Mouse (Mus musculus) ES-Bruce4 (cell line): Measurements from ENCODE around the gene Tigd2. TPM values are rescaled to one million over a fixed set of nuclear protein-coding genes. Genes with fewer than 3 reads are reported as not detected.

Experiments used
- H3K27ac ChIP-seq: 2 replicates; pipeline ENCODE4 v1.5.1; 2012; ENCODE audit warnings: low read length, inconsistent platforms; ENCODE audit not compliant: insufficient read depth
- H3K27me3 ChIP-seq: 2 replicates; pipeline ENCODE4 v1.6.1; 2012; ENCODE audit warnings: mild to moderate bottlenecking, low read length, inconsistent platforms; ENCODE audit not compliant: control insufficient read depth, poor library complexity, insufficient read depth, severe bottlenecking
- H3K36me3 ChIP-seq: 2 replicates; pipeline ENCODE4 v1.6.1; 2012; ENCODE audit warnings: inconsistent platforms, mild to moderate bottlenecking, low read length, moderate library complexity; ENCODE audit not compliant: control insufficient read depth, poor library complexity, insufficient read depth, severe bottlenecking
- H3K4me1 ChIP-seq: one replicate; pipeline ENCODE4 v1.8.1; 2011; ENCODE audit warnings: low read length; ENCODE audit not compliant: control insufficient read depth, insufficient read depth
- H3K4me3 ChIP-seq: 2 replicates; pipeline ENCODE4 v1.5.1; 2011; ENCODE audit warnings: low read depth, mild to moderate bottlenecking, low read length
- H3K9ac ChIP-seq: 2 replicates; pipeline ENCODE4 v1.6.1; 2012; ENCODE audit warnings: low read depth, mild to moderate bottlenecking, inconsistent platforms; ENCODE audit not compliant: poor library complexity, severe bottlenecking
- H3K9me3 ChIP-seq: replicated peaks from 2 replicates; pipeline ENCODE4 v1.6.1; 2012; ENCODE audit warnings: mild to moderate bottlenecking, low read length, inconsistent platforms; ENCODE audit not compliant: control insufficient read depth, poor library complexity, insufficient read depth, severe bottlenecking
- CTCF ChIP-seq: IDR thresholded peaks from one replicate; pipeline ENCODE4 v1.8.1; 2011; ENCODE audit warnings: low read depth, low read length
- EP300 ChIP-seq: IDR thresholded peaks from 2 replicates; pipeline ENCODE4 v1.6.1; 2011; ENCODE audit warnings: low read depth, low read length; ENCODE audit not compliant: insufficient read depth
- POLR2A ChIP-seq: IDR thresholded peaks from one replicate; pipeline ENCODE4 v1.8.1; 2011; ENCODE audit warnings: low read length; ENCODE audit not compliant: insufficient read depth
- polyA plus RNA-seq: library from polyadenylated mRNA; stranded (reverse); fragments of >200 nt; gene quantifications from 2 replicates; pipeline ENCODE4 v1.2.4, GENCODE M21; 2011; ENCODE audit warnings: low read depth; ENCODE audit not compliant: missing spikeins, insufficient read depth, insufficient read length

Tigd2 gene
- polyA plus RNA-seq, 1 experiment, result 10.7 TPM

DNA sequence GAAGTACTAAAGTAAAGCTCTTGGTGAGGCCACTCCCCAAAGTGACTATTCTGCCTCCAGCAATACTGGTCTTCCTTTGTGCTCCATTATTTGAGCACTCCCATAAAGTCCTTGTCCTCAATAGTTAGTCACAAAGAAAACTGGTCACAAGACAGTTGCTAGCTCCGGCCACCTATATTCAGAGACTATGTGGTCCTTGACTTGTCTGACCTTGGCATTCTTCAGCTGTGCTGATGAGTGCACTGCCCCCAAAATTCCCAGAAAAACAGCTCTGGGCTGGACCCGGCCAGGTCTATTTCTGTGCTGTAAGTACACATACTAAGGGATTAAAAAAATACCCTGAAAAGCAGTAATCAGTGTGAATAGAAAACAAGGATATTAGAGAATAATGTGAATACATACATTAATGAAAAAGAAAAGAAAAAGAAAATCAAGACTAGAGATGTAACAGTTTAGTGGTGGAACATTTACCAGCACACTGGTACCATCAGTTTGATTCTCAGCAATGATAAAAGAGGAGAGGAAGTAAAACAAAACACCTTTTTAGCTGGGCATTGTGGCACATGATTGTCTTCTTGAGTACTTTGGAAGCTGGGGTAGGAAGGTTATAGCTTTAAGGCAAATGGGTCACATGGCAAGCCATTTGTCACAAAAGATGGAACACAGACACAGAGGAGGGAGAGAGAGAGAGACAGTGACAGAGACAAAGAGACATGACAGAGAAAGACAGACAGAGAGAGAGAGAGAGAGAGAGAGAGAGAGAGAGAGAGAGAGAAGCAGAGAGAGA is 12.6 kb upstream of the Tigd2 start:
- TF ChIP-seq POLR2A (no peak), CTCF (no peak), EP300 (0 out of 2 replicates have a peak, but pooled peaks have one; percentile 35)
- Histone ChIP-seq H3K4me3 (no peak overlapping the region), H3K27me3 (no peaks in the 10 kb centered on the region), H3K27ac (no peak overlapping the region; the same call in 1 of the 2 replicates), H3K4me1 (no peaks in the 10 kb centered on the region), H3K9me3 (no peaks in the 10 kb centered on the region), H3K9ac (no peak overlapping the region), H3K36me3 (no peaks in the 10 kb centered on the region)

- Histone ChIP-seq H3K9ac (no peak overlapping the region), H3K4me3 (no peak overlapping the region), H3K36me3 (no peaks in the 10 kb centered on the region), H3K27ac (0 out of 2 replicates have a peak overlapping the region, but pooled peaks have one; percentile 28), H3K27me3 (no peaks in the 10 kb centered on the region), H3K9me3 (no peaks in the 10 kb centered on the region), H3K4me1 (no peaks in the 10 kb centered on the region)
- TF ChIP-seq CTCF (no peak), POLR2A (no peak), EP300 (no peak)
Observed at GRCm38 (mm10) chr6:59196746-59197145, 11.9 kb upstream of the Tigd2 start.

GRCm38 (mm10) chr6:59198356-59198755 is 10.3 kb upstream of the Tigd2 start:
- Histone ChIP-seq H3K9me3 (no peaks in the 10 kb centered on the region), H3K27me3 (no peaks in the 10 kb centered on the region), H3K9ac (no peak overlapping the region), H3K4me1 (no peaks in the 10 kb centered on the region), H3K27ac (no peak overlapping the region), H3K36me3 (no peaks in the 10 kb centered on the region), H3K4me3 (no peak overlapping the region)
- TF ChIP-seq POLR2A (no peak), CTCF (no peak), EP300 (no peak)

DNA sequence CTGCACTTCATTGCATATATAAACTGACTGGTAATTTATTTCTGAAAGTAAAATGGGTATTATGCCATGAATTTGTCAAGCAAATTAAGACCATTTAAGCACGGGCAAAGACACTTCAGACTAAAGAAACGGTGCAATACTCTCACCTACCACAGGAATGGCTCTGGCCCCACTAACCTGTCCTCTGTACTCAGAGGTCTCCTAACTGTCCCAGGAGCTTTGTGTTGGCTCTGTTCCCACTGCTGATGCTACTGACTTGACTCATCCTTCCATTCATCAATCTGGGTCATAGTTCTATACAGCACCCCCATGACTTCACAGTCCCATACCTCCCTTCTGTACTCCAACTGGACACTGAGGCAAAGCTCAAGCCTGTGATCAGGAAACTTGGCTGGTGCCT is 9.6 kb upstream of the Tigd2 start:
- Histone ChIP-seq H3K9me3 (no peaks in the 10 kb centered on the region), H3K9ac (no peak overlapping the region), H3K36me3 (no peaks in the 10 kb centered on the region), H3K27me3 (no peaks in the 10 kb centered on the region), H3K4me1 (no peaks in the 10 kb centered on the region), H3K4me3 (no peak overlapping the region), H3K27ac (no peak overlapping the region)
- TF ChIP-seq CTCF, result no peak
- no peak for TF ChIP-seq POLR2A
- no peak for TF ChIP-seq EP300

- no peaks in the 10 kb centered on the region for H3K36me3 ChIP-seq
- TF ChIP-seq EP300 (no peak), POLR2A (no peak), CTCF (no peak)
- 0 out of 2 replicates have a peak, but pooled peaks cover 7% of the 10 kb centered on the region for H3K9me3 ChIP-seq
- H3K27me3 ChIP-seq, result no peaks in the 10 kb centered on the region
- H3K9ac ChIP-seq, result no peak overlapping the region
- H3K27ac ChIP-seq, result peak overlapping the region; percentile 25
- no peak overlapping the region for H3K4me3 ChIP-seq
- H3K4me1 ChIP-seq, result peaks cover 2% of the 10 kb centered on the region
Observed at GRCm38 (mm10) chr6:59207561-59207960, 1.1 kb upstream of the Tigd2 start.

DNA sequence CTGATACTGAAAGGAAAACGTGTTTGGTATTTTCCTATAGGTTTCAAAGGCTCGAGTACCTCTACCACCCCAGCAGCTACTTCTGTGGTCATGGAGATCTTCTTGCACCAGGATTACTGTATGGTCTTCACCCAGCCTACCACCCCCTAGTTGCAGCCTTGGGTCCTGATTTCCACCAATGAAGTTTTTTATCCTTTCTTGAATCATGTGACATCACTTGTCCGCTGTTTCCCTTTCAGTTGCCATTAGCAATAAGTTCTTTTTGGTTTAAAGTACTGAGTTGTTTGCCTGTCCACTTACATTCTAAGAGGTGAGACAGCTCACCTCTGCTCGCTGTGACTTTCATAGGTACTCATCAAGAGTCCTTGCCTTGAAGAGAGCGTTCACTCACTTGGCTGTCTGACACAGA is 633 bp downstream of the Tigd2 start:
- 0 out of 2 replicates have a peak, but pooled peaks cover 7% of the 10 kb centered on the region for H3K9me3 ChIP-seq
- H3K4me1 ChIP-seq, result peaks cover 2% of the 10 kb centered on the region
- peak overlapping the region; percentile 75 for H3K9ac ChIP-seq
- peak overlapping the region; percentile 89 for H3K4me3 ChIP-seq
- no peak overlapping the region for H3K27ac ChIP-seq
- no peaks in the 10 kb centered on the region for H3K36me3 ChIP-seq
- TF ChIP-seq CTCF, result no peak
- TF ChIP-seq POLR2A, result no peak
- no peak for TF ChIP-seq EP300
- H3K27me3 ChIP-seq, result no peaks in the 10 kb centered on the region
